Mouse (Mus musculus): ENCODE results near the gene Zfhx3. TPM values are rescaled to one million over a fixed set of nuclear protein-coding genes. Genes with fewer than 3 reads are reported as not detected.

Zfhx3 gene
- polyA plus RNA-seq, 2 experiments: 14.4 to 26.1 TPM

GRCm38 (mm10) chr8:108754556-108754955, 812.1 kb downstream of the Zfhx3 start:
- no peaks in the 10 kb centered on the region for H3K27me3 ChIP-seq (ENCODE audit: control insufficient read depth, insufficient read depth, low read length)
- ATAC-seq (ENCODE audit: low FRiP score, low read depth) (no peak), DNase-seq (ENCODE audit: low spot score) (no peak)
- no peaks in the 10 kb centered on the region for H3K9me3 ChIP-seq (ENCODE audit: control insufficient read depth, low read length)
- 88% methylated on average over 6 of the region's 6 CpGs for WGBS
- no peak overlapping the region for H3K9ac ChIP-seq (ENCODE audit: low read depth, low read length, severe bottlenecking)
- no peak overlapping the region for H3K27ac ChIP-seq (replicated peaks; ENCODE audit: low read depth, low read length)
- H3K36me3 ChIP-seq (ENCODE audit: control insufficient read depth, insufficient read depth, low read length): no peaks in the 10 kb centered on the region
- H3K4me1 ChIP-seq (ENCODE audit: control insufficient read depth, insufficient read depth, low read length): peaks cover 44% of the 10 kb centered on the region
- no peak for TF ChIP-seq POLR2A (IDR thresholded peaks at IDR 0.05; ENCODE audit: borderline replicate concordance, extremely low read depth, insufficient read depth, insufficient read length)
- no peak overlapping the region for H3K4me3 ChIP-seq (replicated peaks; ENCODE audit: low read length)
- no peak overlapping the region for H3K4me2 ChIP-seq (replicated peaks; ENCODE audit: low read depth, low read length, severe bottlenecking)

- ATAC-seq (ENCODE audit: low FRiP score, low read depth): peak; percentile 23; the same call in 1 of the 2 replicates
- DNase-seq (ENCODE audit: low spot score): no peak
- peak overlapping the region; percentile 21; the same call in 1 of the 2 replicates for H3K4me2 ChIP-seq (replicated peaks; ENCODE audit: low read depth, low read length, severe bottlenecking)
- TF ChIP-seq POLR2A (IDR thresholded peaks at IDR 0.05; ENCODE audit: borderline replicate concordance, extremely low read depth, insufficient read depth, insufficient read length): no peak
- no peak overlapping the region for H3K4me3 ChIP-seq (replicated peaks; ENCODE audit: low read length)
- no peak overlapping the region for H3K9ac ChIP-seq (ENCODE audit: low read depth, low read length, severe bottlenecking)
- WGBS: 60% methylated on average over 19 of the region's 19 CpGs
- no peaks in the 10 kb centered on the region for H3K27me3 ChIP-seq (ENCODE audit: control insufficient read depth, insufficient read depth, low read length)
- peaks cover 47% of the 10 kb centered on the region for H3K4me1 ChIP-seq (ENCODE audit: control insufficient read depth, insufficient read depth, low read length)
- H3K9me3 ChIP-seq (ENCODE audit: control insufficient read depth, low read length): no peaks in the 10 kb centered on the region
- peak overlapping the region; percentile 67 for H3K27ac ChIP-seq (replicated peaks; ENCODE audit: low read depth, low read length)
- H3K36me3 ChIP-seq (ENCODE audit: control insufficient read depth, insufficient read depth, low read length): no peaks in the 10 kb centered on the region
Observed at GRCm38 (mm10) chr8:108755400-108756325, 813.2 kb downstream of the Zfhx3 start.

- no peaks in the 10 kb centered on the region for H3K27me3 ChIP-seq (ENCODE audit: control insufficient read depth, insufficient read depth, low read length)
- peak overlapping the region; percentile 28; the same call in 1 of the 2 replicates for H3K9ac ChIP-seq (ENCODE audit: low read depth, low read length, severe bottlenecking)
- H3K27ac ChIP-seq (replicated peaks; ENCODE audit: low read depth, low read length): peak overlapping the region; percentile 75
- H3K4me3 ChIP-seq (replicated peaks; ENCODE audit: low read length): no peak overlapping the region
- WGBS: 34% methylated on average over 15 of the region's 15 CpGs
- DNase-seq (ENCODE audit: low spot score): no peak
- TF ChIP-seq POLR2A (IDR thresholded peaks at IDR 0.05; ENCODE audit: borderline replicate concordance, extremely low read depth, insufficient read depth, insufficient read length): no peak
- peak overlapping the region; percentile 33 for H3K4me2 ChIP-seq (replicated peaks; ENCODE audit: low read depth, low read length, severe bottlenecking)
- no peak for ATAC-seq (ENCODE audit: low FRiP score, low read depth)
- peaks cover 61% of the 10 kb centered on the region for H3K4me1 ChIP-seq (ENCODE audit: control insufficient read depth, insufficient read depth, low read length)
- H3K9me3 ChIP-seq (ENCODE audit: control insufficient read depth, low read length): no peaks in the 10 kb centered on the region
- no peaks in the 10 kb centered on the region for H3K36me3 ChIP-seq (ENCODE audit: control insufficient read depth, insufficient read depth, low read length)
Observed at GRCm38 (mm10) chr8:108759511-108760330, 817.3 kb downstream of the Zfhx3 start.

GRCm38 (mm10) chr8:108760745-108761144, 818.3 kb downstream of the Zfhx3 start:
- no peak for ATAC-seq (ENCODE audit: low FRiP score, low read depth)

GRCm38 (mm10) chr8:108762567-108762966, 820.1 kb downstream of the Zfhx3 start:
- no peaks in the 10 kb centered on the region for H3K36me3 ChIP-seq (ENCODE audit: control insufficient read depth, insufficient read depth, low read length)
- H3K4me1 ChIP-seq (ENCODE audit: control insufficient read depth, insufficient read depth, low read length): peaks cover 57% of the 10 kb centered on the region
- DNase-seq (ENCODE audit: low spot score) (no peak), ATAC-seq (ENCODE audit: low FRiP score, low read depth) (no peak)
- no peak overlapping the region for H3K4me2 ChIP-seq (replicated peaks; ENCODE audit: low read depth, low read length, severe bottlenecking)
- WGBS: 25% methylated on average over 7 of the region's 7 CpGs
- no peak for TF ChIP-seq POLR2A (IDR thresholded peaks at IDR 0.05; ENCODE audit: borderline replicate concordance, extremely low read depth, insufficient read depth, insufficient read length)
- H3K4me3 ChIP-seq (replicated peaks; ENCODE audit: low read length): no peak overlapping the region
- no peak overlapping the region for H3K9ac ChIP-seq (ENCODE audit: low read depth, low read length, severe bottlenecking)
- no peaks in the 10 kb centered on the region for H3K9me3 ChIP-seq (ENCODE audit: control insufficient read depth, low read length)
- H3K27ac ChIP-seq (replicated peaks; ENCODE audit: low read depth, low read length): no peak overlapping the region
- no peaks in the 10 kb centered on the region for H3K27me3 ChIP-seq (ENCODE audit: control insufficient read depth, insufficient read depth, low read length)

More at GRCm38 (mm10) chr8:108760745-108761144, 818.3 kb downstream of the Zfhx3 start:
- H3K4me2 ChIP-seq (replicated peaks; ENCODE audit: low read depth, low read length, severe bottlenecking): no peak overlapping the region
- no peaks in the 10 kb centered on the region for H3K9me3 ChIP-seq (ENCODE audit: control insufficient read depth, low read length)
- H3K4me3 ChIP-seq (replicated peaks; ENCODE audit: low read length): no peak overlapping the region
- 45% methylated on average over 10 of the region's 10 CpGs for WGBS
- H3K27me3 ChIP-seq (ENCODE audit: control insufficient read depth, insufficient read depth, low read length): no peaks in the 10 kb centered on the region
- no peak for TF ChIP-seq POLR2A (IDR thresholded peaks at IDR 0.05; ENCODE audit: borderline replicate concordance, extremely low read depth, insufficient read depth, insufficient read length)
- DNase-seq (ENCODE audit: low spot score): no peak
- H3K9ac ChIP-seq (ENCODE audit: low read depth, low read length, severe bottlenecking): no peak overlapping the region
- no peaks in the 10 kb centered on the region for H3K36me3 ChIP-seq (ENCODE audit: control insufficient read depth, insufficient read depth, low read length)
- no peak overlapping the region for H3K27ac ChIP-seq (replicated peaks; ENCODE audit: low read depth, low read length)
- H3K4me1 ChIP-seq (ENCODE audit: control insufficient read depth, insufficient read depth, low read length): peaks cover 61% of the 10 kb centered on the region
